Mouse (Mus musculus) forebrain, embryonic 11.5 days (tissue): ENCODE data around the gene Zfp62. TPM values are rescaled to one million over a fixed set of nuclear protein-coding genes. Genes with fewer than 3 reads are reported as not detected.

Experiments used
- ATAC-seq: fragments of 200-750 bp; cut with Nextera tagmentation; replicated peaks from 2 replicates; pipeline ENCODE4 v1.8.0; 2017; ENCODE audit warnings: moderate TSS enrichment; ENCODE audit not compliant: low FRiP score
- DNase-seq: peaks from one replicate; pipeline ENCODE4 v3.0.0-alpha.2; 2017; ENCODE audit warnings: low spot score
- H3K27ac ChIP-seq: fragments of 300-500 bp; sonication (generic); 2 replicates; pipeline ENCODE4 v1.5.1; 2014; ENCODE audit warnings: low read depth, low read length
- H3K27me3 ChIP-seq: fragments of 300-500 bp; sonication (generic); 2 replicates; pipeline ENCODE4 v1.6.1; 2014; ENCODE audit warnings: mild to moderate bottlenecking, low read length, mixed read lengths; ENCODE audit not compliant: control insufficient read depth, insufficient read depth
- H3K36me3 ChIP-seq: fragments of 300-500 bp; sonication (generic); 2 replicates; pipeline ENCODE4 v1.6.1; 2014; ENCODE audit warnings: mild to moderate bottlenecking, low read length, moderate library complexity, mixed read lengths; ENCODE audit not compliant: control insufficient read depth, insufficient read depth
- H3K4me1 ChIP-seq: fragments of 300-500 bp; sonication (generic); replicated peaks from 2 replicates; pipeline ENCODE4 v1.6.1; 2014; ENCODE audit warnings: low read length, mixed read lengths; ENCODE audit not compliant: control insufficient read depth, insufficient read depth
- H3K4me2 ChIP-seq: fragments of 300-500 bp; sonication (generic); 2 replicates; pipeline ENCODE4 v1.6.1; 2014; ENCODE audit warnings: low read depth, mild to moderate bottlenecking, low read length, moderate library complexity, mixed read lengths; ENCODE audit not compliant: severe bottlenecking
- H3K4me3 ChIP-seq: fragments of 300-500 bp; sonication (generic); 2 replicates; pipeline ENCODE4 v1.5.1; 2014; ENCODE audit warnings: low read depth, low read length
- H3K9ac ChIP-seq: fragments of 300-500 bp; sonication (generic); 2 replicates; pipeline ENCODE4 v1.6.1; 2014; ENCODE audit warnings: low read length
- H3K9me3 ChIP-seq: fragments of 300-500 bp; sonication (generic); 2 replicates; pipeline ENCODE4 v1.6.1; 2016; ENCODE audit warnings: low read length, mixed read lengths; ENCODE audit not compliant: control insufficient read depth
- WGBS: fragments of 180-500 bp; shearing (Covaris S2); extraction: QIAGEN DNeasy Blood & Tissue Kit; methylation state at CpG from one replicate; pipeline ENCODE4 v1.1.7; 2014; 5-methylcytosine and 5-hydroxymethylcytosine counted together
- polyA plus RNA-seq: library from polyadenylated mRNA; unstranded; fragments of >200 nt; fragmentation: Nextera tagmentation; extraction: Ambion mirVana; gene quantifications from 2 replicates; pipeline ENCODE4 v1.2.1, GENCODE M21; 2014

The Zfp62 gene
- polyA plus RNA-seq, 1 experiment from 2014 or later = 59.6 TPM

DNA sequence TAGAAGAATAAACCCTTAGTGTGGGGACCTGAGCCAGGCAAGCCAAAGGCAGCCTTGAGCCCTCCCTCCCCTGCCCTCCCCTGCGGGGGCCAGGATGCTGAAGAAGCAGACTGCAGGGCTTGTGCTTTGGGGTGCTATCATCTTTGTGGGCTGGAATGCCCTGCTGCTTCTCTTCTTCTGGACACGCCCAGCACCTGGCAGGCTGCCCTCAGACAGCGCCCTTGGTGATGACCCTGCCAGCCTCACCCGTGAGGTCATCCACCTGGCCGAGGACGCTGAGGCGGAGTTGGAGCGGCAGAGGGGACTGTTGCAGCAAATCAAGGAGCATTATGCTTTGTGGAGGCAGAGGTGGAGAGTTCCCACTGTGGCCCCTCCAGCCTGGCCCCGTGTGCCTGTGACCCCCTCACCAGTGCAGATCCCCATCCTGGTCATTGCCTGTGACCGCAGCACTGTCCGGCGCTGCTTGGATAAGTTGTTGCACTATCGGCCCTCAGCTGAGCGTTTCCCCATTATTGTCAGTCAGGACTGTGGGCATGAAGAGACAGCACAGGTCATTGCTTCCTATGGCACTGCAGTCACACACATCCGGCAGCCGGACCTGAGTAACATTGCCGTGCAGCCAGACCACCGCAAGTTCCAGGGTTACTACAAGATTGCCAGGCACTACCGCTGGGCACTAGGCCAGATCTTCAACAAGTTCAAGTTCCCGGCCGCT, 57.7 kb downstream of the Zfp62 start:
- H3K9ac ChIP-seq = no peak overlapping the region
- no peak for DNase-seq
- no peak overlapping the region for H3K4me3 ChIP-seq
- H3K36me3 ChIP-seq = no peaks in the 10 kb centered on the region; the same call in 1 of the 2 replicates
- 95% methylated on average over 20 of the region's 21 CpGs for WGBS
- no peak overlapping the region for H3K4me2 ChIP-seq
- no peak overlapping the region for H3K27ac ChIP-seq
- no peaks in the 10 kb centered on the region for H3K9me3 ChIP-seq
- H3K27me3 ChIP-seq = no peaks in the 10 kb centered on the region
- H3K4me1 ChIP-seq = no peaks in the 10 kb centered on the region
- ATAC-seq = no peak

DNA sequence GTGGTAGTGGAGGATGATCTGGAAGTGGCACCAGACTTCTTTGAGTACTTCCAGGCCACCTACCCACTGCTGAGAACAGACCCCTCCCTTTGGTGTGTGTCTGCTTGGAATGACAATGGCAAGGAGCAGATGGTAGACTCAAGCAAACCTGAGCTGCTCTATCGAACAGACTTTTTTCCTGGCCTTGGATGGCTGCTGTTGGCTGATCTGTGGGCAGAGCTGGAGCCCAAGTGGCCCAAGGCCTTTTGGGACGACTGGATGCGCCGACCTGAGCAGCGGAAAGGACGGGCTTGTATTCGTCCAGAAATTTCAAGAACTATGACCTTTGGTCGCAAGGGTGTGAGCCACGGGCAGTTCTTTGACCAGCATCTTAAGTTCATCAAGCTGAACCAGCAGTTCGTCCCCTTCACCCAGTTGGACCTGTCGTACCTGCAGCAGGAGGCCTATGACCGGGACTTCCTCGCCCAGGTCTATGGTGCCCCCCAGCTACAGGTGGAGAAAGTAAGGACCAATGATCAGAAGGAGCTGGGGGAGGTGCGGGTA, 58.3 kb downstream of the Zfp62 start:
- Histone ChIP-seq H3K4me3 (no peak overlapping the region), H3K9ac (no peak overlapping the region), H3K27ac (no peak overlapping the region), H3K9me3 (no peaks in the 10 kb centered on the region), H3K4me1 (no peaks in the 10 kb centered on the region), H3K36me3 (no peaks in the 10 kb centered on the region; the same call in 1 of the 2 replicates), H3K27me3 (no peaks in the 10 kb centered on the region), H3K4me2 (no peak overlapping the region)
- ATAC-seq = no peak
- 94% methylated on average over 14 of the region's 14 CpGs for WGBS
- no peak for DNase-seq

DNA sequence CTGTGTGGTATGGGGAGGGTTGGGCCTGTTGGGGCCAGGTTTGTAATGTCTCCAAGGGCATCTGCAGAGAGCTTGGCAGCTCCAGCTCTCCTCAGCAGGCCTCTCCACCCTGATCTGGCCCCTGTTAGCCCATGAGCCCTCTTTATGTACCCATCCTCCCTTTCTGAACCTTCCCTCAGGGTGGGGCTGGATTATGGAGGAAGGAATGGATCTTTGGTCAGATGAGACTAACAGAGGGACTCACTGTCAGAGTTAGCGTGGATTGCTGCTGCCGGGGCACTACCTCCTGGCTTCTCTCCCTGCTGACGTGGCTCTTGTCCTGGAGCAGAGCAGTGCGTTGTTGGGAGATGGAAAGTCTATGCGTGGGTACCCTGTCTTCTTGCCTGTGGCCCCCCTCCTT, 59.2 kb downstream of the Zfp62 start:
- H3K4me2 ChIP-seq = no peak overlapping the region
- H3K27me3 ChIP-seq = no peaks in the 10 kb centered on the region
- 90% methylated on average over 5 of the region's 5 CpGs for WGBS
- ATAC-seq = no peak
- H3K4me1 ChIP-seq = no peaks in the 10 kb centered on the region
- H3K4me3 ChIP-seq = no peak overlapping the region
- H3K9me3 ChIP-seq = no peaks in the 10 kb centered on the region
- DNase-seq = no peak
- H3K36me3 ChIP-seq = no peaks in the 10 kb centered on the region; the same call in 1 of the 2 replicates
- H3K9ac ChIP-seq = no peak overlapping the region
- no peak overlapping the region for H3K27ac ChIP-seq

DNA sequence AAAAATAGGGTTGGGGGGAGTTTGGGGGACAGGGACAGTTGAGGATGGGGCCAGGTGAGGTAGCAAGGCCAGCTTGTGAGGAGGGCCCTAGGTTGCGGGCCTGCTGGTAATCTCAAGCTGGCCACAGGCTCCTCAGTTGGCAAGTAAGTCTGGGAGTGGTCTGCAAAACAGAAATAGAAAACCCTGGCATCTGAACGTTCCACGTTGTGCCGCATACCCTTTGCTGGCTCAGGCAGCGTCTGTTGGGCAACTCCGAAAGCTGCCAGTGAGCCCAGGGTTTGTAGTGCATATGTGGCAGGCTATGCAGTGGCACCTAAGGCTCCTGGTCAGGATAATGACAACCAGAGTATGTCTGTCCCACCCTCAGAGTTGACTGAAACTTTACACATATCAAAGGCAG, 60.1 kb downstream of the Zfp62 start:
- Histone ChIP-seq H3K4me2 (no peak overlapping the region), H3K27me3 (no peaks in the 10 kb centered on the region), H3K4me3 (no peak overlapping the region), H3K36me3 (no peaks in the 10 kb centered on the region; the same call in 1 of the 2 replicates), H3K4me1 (no peaks in the 10 kb centered on the region), H3K9me3 (no peaks in the 10 kb centered on the region), H3K27ac (no peak overlapping the region), H3K9ac (no peak overlapping the region)
- 92% methylated on average over 6 of the region's 6 CpGs for WGBS
- DNase-seq (no peak), ATAC-seq (no peak)

DNA sequence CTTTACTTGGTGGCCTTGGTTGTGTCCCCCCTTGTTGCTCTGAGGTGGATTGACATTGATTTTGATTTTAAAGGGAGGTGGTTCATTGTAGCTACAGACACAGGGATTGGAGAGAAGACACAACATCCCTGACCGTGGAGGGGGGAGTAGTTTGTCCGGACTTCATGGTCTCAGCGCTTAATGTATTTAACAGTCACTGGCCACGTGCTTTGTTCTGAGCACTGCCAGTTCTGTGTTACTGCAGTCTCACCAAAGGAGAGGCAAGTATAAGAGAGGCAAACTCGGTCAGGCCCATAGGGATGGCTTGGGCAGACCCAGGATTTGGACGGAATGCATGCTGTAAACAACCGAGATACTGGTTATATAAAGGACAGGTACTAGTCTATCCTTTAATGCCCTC, 61.0 kb downstream of the Zfp62 start:
- H3K27me3 ChIP-seq = no peaks in the 10 kb centered on the region
- DNase-seq (no peak), ATAC-seq (no peak)
- H3K9me3 ChIP-seq = no peaks in the 10 kb centered on the region
- no peaks in the 10 kb centered on the region; the same call in 1 of the 2 replicates for H3K36me3 ChIP-seq
- H3K4me1 ChIP-seq = no peaks in the 10 kb centered on the region
- WGBS = 93% methylated on average over 7 of the region's 7 CpGs
- no peak overlapping the region for H3K4me3 ChIP-seq
- no peak overlapping the region for H3K4me2 ChIP-seq
- H3K9ac ChIP-seq = no peak overlapping the region
- no peak overlapping the region for H3K27ac ChIP-seq

DNA sequence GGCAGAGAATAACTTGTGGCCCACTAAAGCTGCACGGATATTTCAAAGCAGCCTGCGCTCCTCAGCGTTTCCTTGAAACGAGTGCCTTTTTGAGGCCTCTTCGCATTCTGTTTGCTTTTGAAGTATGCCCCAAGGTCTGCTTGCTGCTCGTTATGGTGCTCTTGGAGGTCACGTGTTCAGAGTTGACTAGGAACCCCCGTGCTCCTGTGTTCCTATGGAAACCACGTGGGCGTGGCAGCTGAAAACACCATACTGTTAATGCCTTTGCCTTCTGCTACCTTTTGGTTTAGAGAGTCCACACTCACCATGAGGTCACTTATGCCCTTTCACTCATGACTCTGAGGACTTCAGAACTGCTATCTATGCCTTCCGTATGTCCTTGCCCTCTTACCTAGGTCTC, 61.5 kb downstream of the Zfp62 start:
- no peak overlapping the region for H3K9ac ChIP-seq
- H3K4me1 ChIP-seq = no peaks in the 10 kb centered on the region
- ATAC-seq = no peak

DNA sequence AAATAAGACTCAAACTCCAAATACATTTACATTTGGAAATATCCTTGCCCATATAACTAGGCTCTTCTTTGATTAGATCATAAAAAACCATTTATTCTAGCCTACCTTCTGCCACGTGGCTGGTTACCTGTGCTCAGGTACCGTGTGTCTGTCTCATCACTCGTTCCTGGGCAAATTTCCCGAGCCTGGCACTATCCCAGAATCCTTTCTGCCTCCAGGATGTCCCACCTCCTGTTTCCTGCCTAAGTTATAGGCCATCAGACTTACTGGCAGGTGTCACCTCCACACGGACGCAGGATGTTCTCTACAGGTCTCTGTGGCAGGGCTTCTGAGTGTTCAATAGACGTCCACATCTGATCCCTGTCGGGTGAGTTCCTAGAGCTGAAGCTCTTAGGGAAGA, 62.0 kb downstream of the Zfp62 start:
- Histone ChIP-seq H3K4me1 (no peaks in the 10 kb centered on the region), H3K4me3 (no peak overlapping the region)
- 84% methylated on average over 8 of the region's 8 CpGs for WGBS

More for the DNA sequence above, 61.5 kb downstream of the Zfp62 start:
- Histone ChIP-seq H3K36me3 (no peaks in the 10 kb centered on the region; the same call in 1 of the 2 replicates), H3K4me2 (no peak overlapping the region), H3K27ac (no peak overlapping the region), H3K27me3 (no peaks in the 10 kb centered on the region), H3K4me3 (no peak overlapping the region), H3K9me3 (no peaks in the 10 kb centered on the region)
- WGBS = 79% methylated on average over 11 of the region's 11 CpGs
- DNase-seq = no peak

DNA sequence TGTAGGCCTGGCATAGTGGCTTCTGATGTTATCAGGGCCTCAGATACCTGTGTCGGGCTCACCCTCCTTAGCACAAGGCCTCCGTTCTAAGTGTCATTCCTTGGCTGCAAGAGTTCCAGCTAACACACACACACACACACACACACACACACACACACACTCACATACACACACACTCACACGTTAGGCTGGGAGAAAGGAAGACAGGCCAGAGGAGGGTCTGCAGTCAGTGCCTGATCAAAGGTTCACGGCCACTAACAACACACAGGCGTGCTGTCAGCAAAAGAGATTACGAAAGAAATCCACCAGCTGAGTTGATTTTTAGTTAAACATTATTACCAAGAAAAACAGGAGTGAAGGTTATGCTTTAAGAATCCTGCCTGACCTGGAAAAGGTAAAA, 63.6 kb downstream of the Zfp62 start:
- H3K9me3 ChIP-seq = no peaks in the 10 kb centered on the region
- 96% methylated on average over 6 of the region's 6 CpGs for WGBS
- ATAC-seq = no peak

More for the DNA sequence above, 62.0 kb downstream of the Zfp62 start:
- Histone ChIP-seq H3K9me3 (no peaks in the 10 kb centered on the region), H3K4me2 (no peak overlapping the region), H3K27me3 (no peaks in the 10 kb centered on the region), H3K27ac (no peak overlapping the region), H3K9ac (no peak overlapping the region), H3K36me3 (no peaks in the 10 kb centered on the region; the same call in 1 of the 2 replicates)
- DNase-seq (no peak), ATAC-seq (no peak)

DNA sequence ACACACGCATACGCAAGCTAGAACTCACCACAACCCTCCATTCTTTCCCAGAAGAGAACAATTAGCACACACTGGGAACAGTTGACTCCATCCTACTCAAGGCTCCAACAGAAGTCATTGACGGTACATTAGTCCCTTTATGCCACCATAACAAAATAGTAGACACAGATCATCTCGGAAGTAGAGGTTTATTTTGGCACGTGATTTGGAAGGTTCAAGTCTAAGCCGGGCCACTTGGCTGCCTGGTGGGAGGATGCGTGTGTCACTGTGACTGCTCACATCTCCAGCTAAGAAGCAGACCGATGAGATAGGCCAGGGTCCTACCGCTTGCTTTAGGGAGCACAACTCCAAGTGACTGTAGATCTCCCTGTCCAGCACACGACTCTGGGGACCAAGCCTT, 64.2 kb downstream of the Zfp62 start:
- no peak overlapping the region for H3K4me3 ChIP-seq
- H3K9ac ChIP-seq = no peak overlapping the region
- DNase-seq (no peak), ATAC-seq (no peak)
- H3K36me3 ChIP-seq = no peaks in the 10 kb centered on the region
- H3K4me1 ChIP-seq = no peaks in the 10 kb centered on the region
- H3K27me3 ChIP-seq = no peaks in the 10 kb centered on the region
- no peaks in the 10 kb centered on the region for H3K9me3 ChIP-seq
- H3K27ac ChIP-seq = no peak overlapping the region
- WGBS = 93% methylated on average over 10 of the region's 10 CpGs
- H3K4me2 ChIP-seq = no peak overlapping the region

More for the DNA sequence above, 63.6 kb downstream of the Zfp62 start:
- no peaks in the 10 kb centered on the region for H3K27me3 ChIP-seq
- H3K4me2 ChIP-seq = no peak overlapping the region
- DNase-seq = no peak
- H3K4me3 ChIP-seq = no peak overlapping the region
- no peaks in the 10 kb centered on the region for H3K36me3 ChIP-seq
- H3K4me1 ChIP-seq = no peaks in the 10 kb centered on the region
- H3K27ac ChIP-seq = no peak overlapping the region
- H3K9ac ChIP-seq = no peak overlapping the region
